Mouse (Mus musculus) lung, postnatal 25 days (tissue): ENCODE results near the gene Gm5475.
"Not testable (repeated sequence)": the region's sequence is repeated elsewhere in the genome, so short reads cannot be mapped to it uniquely, and the experiment has no call there.

Experiments
- DNase-seq: peaks from one replicate; pipeline ENCODE4 v3.0.0; 2022; ENCODE audit warnings: low spot score

The Gm5475 gene

DNA sequence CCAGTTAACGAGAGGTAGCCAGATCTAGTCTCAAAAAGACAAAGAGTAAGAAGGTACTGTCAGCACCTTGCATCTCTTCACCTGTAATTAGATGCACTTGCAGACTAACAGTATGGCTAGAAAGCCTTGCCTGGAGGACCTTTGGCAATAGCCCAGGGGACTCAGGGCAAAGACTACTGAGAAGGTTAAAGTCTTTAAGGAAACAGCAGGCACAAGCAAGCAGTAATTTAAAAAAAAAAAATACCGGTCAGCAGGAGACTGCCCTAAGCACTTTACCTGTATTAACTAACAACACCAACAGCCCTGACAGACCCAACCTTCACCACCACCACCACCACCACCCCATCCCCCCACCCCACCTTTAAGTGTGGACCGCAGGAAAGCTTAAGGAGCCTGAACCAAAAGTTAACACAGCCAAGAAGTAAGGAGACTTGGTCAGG is at the start of gene Gm5475:
TSS of gene Gm5475 (plus strand) at position 390 of the 440 bp plus-strand sequence.
- DNase-seq = not testable (repeated sequence)

- peak; percentile 74 for DNase-seq
These were observed 46.9 kb upstream of the Gm5475 start for GRCm38 (mm10) chr15:100375066-100375465.

GRCm38 (mm10) chr15:100377847-100378505 is 44.0 kb upstream of the Gm5475 start:
- not testable (repeated sequence) for DNase-seq

GRCm38 (mm10) chr15:100379658-100380057 is 42.3 kb upstream of the Gm5475 start:
- no peak for DNase-seq

GRCm38 (mm10) chr15:100380104-100380503 is 41.8 kb upstream of the Gm5475 start:
- no peak for DNase-seq

DNA sequence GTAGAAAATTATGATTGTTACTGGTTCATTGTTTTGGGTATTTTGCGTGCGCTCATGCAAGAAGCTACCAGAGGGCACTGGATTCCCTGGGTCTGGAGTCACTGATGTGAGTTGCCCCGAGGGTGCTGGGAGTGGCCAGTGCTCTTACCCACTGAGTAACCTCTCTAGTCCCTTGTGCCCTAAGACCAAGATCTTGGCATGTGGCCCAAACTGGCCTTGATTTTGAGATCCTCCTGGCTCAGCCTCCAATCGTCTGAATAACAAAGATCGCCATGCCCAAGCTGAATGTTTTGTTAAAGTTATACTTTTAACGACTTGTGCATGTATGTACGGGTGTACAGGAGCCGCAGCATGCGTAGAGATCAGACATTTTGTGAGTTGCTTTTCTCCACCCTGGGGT is 36.2 kb upstream of the Gm5475 start:
- DNase-seq = no peak

GRCm38 (mm10) chr15:100387544-100388223 is 34.3 kb upstream of the Gm5475 start:
- DNase-seq = peak; percentile 44

- DNase-seq = no peak
These were observed 33.6 kb upstream of the Gm5475 start for GRCm38 (mm10) chr15:100388224-100388835.

GRCm38 (mm10) chr15:100388886-100389285 is 33.1 kb upstream of the Gm5475 start:
- no peak for DNase-seq

- no peak for DNase-seq
These were observed 30.9 kb upstream of the Gm5475 start for GRCm38 (mm10) chr15:100391066-100391465.

DNA sequence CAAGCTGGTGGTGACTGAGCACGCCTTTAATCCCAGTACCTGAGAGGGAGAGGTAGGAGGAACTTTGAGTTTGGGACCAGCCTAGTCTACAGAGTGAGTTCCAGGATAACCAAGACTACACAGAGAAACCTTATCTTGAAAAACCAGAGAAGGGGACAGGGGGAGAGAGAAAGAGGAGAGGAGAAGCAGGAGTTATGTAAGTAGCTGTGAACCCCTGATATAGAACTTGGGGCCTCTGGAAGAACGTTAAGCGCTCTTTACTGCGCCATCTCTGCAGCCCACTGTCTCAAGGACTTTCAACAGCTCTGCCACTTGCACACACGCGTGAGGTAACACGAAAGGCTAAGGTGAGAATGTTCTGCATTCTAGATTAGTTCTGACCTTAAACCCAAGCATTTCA is 30.3 kb upstream of the Gm5475 start:
- DNase-seq = no peak

DNA sequence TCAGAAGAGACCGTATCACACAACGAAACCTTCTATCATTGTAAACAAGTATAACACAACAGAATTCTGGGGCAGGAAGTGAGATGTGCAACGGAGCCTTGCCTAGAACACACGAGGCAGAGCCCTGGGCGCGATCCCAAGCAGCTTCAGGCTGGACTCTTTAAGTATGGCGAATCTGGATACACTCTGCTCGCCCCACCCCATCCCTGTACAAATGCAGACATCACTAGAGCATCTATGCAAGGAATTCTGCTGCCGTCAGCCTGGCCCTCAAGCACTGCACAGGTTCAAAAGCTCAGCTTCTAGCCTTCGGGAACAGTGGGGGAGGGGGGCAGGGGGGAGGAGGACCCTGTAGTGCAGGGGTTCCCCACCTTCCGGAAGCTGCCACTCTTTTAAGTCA is 28.9 kb upstream of the Gm5475 start:
- DNase-seq = no peak

DNA sequence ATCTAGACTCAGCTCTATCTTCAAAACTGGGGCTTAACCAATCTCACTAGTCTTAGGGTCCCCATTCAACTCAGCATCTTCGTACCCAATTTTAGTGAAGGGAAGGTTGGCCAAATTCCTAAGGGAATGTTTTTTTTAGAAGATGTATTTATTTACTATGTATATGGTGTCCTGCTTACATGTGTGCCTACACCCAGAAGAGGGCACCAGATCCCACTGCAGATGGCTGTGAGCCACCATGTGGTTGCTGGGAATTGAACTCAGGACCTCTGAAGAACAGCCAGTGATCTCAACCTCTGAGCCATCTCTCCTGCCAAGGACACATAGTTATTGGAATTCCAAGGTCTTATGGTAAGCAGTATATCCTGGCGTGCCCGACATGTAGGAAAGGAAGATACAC is 26.4 kb upstream of the Gm5475 start:
- DNase-seq = no peak

DNA sequence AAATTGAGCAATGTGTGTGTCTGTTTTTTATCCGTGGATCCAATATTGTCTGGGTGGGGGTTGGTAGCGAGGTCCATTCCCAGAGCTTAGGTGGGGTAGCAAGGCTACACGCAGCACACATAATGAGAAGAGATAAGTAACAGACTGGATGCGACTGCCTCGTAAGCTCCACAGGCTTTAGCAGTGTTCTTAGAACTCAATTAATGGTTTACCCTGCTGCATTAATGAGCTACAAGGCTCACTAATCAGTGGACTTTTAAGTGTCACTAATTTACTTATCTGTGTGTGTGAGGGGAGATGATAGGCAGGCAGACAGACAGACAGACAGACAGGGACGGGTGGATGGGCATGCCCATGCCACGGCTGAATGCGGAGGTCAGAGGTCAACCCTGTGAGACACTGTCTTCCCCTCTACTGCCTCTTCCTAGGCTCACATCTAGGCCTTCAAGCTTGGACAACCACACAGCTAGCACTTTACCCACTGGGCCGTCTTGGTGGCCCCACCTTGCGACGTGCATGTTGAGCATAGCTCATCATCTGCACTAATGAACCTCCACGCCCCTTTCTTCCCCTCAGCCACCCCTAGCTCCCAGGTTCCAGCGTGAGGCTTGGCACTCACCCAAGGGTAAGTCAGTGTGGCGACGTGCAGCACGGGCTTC is 21.2 kb upstream of the Gm5475 start:
- no peak for DNase-seq

- no peak for DNase-seq
These were observed 20.1 kb upstream of the Gm5475 start for GRCm38 (mm10) chr15:100401811-100402210.

GRCm38 (mm10) chr15:100402347-100402746 is 19.6 kb upstream of the Gm5475 start:
- no peak for DNase-seq

DNA sequence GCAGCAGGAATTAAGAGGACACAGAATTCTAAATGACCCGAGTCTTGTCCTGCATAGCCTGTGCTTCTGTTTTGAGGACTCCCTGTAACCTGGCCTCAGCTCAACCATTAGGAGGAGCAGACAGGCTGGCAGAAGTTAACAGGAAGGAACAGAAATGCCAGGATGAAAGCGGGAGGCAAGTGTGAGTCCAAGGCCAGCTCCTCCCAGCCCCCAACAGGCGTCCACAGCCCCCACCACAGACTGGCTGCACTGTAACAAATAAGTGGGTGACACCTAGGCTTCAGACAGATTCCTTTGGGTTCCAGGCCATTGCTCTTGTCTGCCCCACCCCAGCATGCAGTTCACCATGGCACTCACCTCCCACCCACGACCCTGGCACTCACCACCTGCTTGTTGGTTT is 19.1 kb upstream of the Gm5475 start:
- no peak for DNase-seq

DNA sequence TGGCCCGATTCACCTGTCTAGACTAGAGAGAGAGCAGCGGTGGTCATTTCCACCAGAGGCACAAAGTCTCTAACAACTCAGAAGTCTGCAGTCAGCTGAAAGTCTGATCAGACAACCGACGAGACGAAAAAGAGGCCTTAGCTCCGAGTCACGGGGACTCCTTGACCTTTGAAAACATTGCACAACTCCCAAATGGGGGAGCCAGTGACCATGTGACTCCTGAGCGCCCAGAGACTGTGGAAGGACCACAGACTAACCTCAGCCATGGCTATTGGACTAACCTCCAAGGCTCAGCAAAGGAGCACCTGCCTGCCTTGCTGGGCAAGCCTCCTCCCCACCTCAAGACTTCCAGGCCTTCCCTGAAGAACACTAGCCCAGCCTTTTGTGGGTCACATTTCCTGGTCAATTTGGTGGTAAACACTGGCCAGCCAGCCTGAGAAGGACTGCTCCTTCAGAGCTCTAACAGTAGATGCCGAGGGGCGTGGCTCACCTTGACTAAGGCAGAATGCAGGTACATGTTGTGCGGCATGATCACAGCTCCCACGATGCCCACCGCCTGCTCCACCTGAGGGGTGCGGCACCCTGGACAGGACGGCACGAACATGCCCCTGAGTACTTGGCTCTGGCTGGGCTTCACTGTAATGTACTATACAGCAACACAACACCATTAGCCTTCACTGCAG is 18.5 kb upstream of the Gm5475 start:
- DNase-seq = peak; percentile 52

GRCm38 (mm10) chr15:100406088-100406487 is 15.9 kb upstream of the Gm5475 start:
- no peak for DNase-seq

DNA sequence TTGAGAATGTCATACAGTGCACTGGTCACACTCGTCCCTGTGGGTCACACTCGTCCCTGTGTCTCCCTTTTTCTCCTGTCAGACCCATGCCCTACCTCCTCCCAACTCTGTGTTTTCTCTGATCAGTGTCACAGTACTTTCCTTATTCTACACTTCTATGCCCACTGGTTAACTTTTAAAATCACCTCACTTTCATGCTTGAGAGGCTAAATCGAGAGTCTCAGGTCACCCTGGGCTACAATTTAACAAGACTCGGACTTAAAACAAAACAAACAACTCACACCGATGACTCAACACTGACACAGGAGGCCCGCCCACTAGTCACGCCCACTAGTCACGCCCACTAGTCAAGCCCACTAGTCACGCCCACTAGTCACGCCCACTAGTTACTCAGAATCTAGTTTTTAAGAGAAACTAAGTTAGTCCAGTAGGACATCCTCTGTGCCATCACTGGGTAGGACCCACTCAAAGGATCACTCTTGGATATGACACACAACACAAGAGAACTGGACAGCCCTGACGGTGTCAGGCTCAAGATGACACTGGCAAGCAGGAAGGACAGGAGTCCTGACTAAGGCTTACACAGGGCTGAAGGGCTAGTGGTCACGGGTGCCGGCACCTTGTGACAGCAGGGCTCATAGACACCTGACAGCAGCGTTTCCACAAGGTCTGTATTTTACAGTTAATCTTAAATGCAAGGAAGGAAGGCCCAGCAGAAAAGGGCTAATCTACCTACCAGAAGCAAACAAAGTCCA is 10.9 kb upstream of the Gm5475 start:
- DNase-seq = peak; percentile 56

DNA sequence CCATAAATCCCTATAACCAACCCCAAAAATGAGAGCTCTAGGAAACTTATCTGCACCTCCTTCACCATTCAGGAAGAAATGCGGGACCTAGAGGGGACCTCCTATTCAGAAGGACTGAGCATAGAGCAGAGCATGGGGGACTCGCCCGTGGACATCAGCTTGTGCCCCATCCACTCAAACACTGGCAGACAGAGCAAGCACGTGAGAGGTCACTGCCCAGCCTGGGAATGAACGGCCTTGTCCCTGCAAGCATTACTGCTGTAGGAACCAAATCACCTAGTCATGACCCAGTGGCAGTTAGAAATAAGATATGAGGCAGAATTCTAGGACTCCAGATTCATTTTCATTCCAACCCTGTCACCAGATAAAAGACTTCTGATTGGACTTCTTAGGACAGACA is 10.2 kb upstream of the Gm5475 start:
- no peak for DNase-seq
